Mouse (Mus musculus): ENCODE data around the gene Insl3.
"Not testable (repeated sequence)": the region's sequence is repeated elsewhere in the genome, so short reads cannot be mapped to it uniquely, and the experiment has no call there.

Gene Insl3

DNA sequence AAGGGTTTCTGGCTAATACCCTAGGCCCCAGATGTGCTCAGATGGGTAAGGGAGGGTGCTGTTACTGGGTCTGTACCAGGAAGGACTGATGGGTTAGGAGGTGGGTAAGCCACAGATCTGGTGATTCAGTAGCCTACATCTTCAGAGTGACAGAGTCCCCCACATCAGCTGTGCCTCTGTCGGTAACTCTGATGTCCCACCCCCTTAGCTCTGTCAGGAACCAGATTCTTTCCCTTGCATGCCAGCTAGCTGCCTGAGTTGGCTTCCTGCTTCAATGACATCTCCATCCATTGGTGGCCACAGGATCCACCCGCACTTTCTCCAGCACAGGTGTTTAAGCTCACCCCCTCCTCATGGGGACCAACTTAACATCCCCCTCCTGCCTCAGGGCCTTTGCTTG is 22.6 kb downstream of the Insl3 start:
- DNase-seq: no peak

DNA sequence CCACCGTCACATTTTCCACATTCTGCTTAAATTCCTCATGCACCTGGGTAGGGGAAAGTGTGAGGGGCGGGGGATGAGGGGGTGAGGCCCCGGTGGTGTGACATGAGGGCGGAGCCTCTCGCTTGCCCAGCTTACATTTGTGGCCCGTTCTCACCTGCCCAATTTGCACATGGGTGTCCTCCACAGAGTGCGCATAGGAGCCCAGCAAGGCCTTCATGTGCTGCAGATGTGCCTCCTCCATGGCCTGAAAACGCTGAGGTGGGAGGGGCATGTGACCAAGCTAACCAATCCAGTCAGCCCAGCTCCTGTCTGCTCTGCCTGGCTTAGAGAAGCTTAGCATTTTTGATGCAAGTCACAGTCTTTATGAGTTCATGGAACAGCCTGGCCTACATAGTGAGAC is 26.5 kb downstream of the Insl3 start:
- DNase-seq: no peak

DNA sequence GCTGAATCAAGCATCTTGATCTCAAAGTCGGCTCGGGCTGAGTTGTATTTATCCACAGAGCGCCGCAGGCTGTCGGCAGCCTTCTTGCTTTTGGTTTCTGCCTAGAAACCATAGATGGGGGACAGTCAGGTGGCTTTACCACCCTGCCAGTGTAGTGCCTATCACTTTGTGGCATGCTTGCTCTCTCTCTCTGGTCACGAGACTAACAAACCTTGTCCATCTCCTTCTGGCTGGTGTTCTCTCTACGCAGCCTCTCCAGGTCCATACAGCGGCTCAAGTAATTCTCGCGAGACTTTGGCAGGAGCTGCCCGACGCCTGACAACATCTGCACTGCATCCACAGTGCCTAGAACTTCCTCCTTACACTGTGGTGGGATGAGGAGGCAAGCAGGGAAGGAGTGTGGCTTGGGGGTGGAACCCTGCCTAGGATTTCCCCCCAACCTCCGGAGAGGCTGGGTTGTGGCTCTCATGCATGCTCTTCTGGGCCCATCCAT is 27.6 kb downstream of the Insl3 start:
- no peak for DNase-seq

DNA sequence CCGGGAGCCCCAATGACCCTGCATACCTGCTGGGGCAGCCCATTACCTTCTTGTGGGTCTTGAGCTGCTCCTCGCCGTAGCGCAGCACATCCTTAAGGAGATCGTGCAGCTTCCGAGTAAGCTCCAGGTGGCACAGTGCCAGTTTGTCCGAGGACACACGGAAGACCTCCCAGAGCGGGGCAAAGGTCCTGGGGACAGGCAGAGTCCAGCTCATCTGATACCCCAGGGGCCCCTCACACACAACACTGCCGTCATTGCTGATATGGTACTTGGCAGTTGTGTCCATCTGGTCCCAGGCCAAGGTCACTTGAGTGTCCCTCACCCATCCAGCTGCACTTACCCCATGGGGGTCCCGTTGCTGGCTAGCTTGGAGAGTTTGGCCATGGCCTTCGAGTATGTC is 28.1 kb downstream of the Insl3 start:
- no peak for DNase-seq

DNA sequence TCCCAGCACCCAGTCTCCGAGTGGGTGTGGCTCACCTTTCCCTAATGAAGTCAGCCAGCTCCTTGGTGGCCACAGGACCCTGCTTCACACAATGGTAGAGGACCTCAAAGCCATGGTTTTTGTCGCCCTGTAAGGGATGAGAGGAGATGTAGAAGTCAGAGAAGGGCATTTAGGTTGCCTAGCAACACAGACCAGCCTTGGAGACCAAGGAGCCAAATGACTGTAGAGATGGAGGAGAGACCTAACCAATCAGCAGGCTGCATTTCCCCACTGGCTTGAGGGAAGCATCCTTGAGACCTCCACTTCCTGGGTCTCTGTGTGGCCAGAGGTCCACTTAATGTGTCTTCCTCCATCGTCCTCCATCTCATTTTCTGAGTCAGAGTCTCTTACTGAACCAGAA is 29.2 kb downstream of the Insl3 start:
- no peak for DNase-seq

DNA sequence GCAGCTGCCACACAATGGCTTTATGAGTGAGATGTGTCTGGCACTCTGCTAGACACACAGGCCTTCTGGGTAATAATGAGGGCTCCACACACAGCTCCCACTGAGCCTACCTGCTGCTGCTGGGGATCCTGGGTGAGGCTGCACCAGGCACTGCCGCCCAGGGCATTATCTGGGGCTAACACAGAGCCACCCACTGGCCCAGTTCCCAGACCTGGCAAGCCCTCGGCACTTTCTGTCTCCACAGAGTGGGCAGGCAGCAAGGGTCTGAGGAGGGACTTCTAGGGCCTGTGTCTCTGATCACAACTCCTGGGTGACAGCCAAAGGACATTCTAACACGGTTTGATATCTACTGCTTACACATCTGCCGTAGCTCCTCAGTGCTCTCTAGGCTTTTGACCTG is 30.2 kb downstream of the Insl3 start:
- no peak for DNase-seq

DNA sequence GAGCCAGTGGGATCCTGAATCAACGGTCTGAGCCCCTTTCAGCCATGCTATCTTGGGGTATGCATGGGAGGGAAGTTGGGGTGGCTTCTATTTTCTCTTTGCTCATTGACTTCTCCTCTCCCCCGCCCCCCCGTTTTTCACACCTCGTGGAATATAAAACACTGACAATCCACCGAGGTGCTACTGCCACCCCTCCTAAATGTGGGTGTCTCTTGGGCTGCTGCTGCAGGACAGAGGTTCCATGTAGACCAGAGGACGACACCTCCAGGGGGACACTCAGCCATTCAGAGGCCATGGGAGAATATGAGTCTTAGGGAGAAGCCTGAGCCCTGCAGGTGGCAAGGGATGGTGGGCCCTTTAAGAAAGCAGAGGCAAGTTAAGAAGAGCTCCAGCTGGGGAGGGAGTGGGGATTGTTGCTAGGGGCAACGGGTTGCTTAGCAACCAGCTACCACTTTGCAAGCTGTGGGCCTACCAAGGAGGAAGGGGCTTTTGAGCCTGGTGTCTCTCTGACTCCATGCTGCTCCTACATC is 31.0 kb downstream of the Insl3 start:
- no peak for DNase-seq

DNA sequence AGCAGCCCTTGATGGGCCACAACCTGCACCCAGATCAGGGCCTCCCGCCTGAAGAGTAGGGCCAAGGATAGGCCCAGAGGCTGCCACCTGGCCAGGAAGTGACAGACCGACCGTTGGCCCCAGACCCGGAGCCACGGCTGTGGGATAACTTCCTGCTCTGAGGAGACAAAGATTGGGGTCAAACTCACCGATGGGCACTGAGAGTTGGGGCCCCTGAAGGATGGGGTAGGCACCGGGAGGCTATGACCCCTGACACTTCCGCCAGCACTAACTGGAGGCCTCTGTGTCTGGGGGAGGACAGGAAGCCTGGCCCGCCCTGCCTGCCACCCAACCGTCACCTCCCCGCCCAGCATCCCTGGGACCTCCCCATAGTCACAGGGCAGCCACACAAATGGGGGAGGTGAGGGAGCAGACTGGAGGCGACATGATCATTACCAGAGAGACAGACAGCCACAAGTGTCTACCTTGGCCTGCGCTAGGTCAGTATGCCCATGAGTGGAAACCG is 34.1 kb downstream of the Insl3 start:
- DNase-seq: no peak

DNA sequence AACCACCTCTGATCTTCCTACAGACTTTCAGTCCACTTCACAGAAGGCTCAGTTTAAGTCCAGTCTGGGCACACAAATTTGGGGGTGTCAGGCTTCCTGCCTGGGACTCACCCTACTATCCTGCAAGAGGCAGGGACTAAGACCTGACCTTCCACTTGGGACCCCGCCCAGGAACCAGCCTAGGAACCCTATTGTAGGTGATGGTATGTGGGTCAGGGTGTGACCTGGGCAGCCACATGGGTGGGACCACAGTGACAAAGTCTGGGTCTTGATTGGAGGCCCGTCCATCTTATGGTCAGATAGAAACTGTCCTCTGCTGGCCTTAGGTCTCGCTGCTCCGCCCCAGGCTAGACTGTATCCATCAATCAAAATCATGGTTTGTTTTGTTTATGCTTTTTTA is 35.4 kb downstream of the Insl3 start:
- DNase-seq: no peak

DNA sequence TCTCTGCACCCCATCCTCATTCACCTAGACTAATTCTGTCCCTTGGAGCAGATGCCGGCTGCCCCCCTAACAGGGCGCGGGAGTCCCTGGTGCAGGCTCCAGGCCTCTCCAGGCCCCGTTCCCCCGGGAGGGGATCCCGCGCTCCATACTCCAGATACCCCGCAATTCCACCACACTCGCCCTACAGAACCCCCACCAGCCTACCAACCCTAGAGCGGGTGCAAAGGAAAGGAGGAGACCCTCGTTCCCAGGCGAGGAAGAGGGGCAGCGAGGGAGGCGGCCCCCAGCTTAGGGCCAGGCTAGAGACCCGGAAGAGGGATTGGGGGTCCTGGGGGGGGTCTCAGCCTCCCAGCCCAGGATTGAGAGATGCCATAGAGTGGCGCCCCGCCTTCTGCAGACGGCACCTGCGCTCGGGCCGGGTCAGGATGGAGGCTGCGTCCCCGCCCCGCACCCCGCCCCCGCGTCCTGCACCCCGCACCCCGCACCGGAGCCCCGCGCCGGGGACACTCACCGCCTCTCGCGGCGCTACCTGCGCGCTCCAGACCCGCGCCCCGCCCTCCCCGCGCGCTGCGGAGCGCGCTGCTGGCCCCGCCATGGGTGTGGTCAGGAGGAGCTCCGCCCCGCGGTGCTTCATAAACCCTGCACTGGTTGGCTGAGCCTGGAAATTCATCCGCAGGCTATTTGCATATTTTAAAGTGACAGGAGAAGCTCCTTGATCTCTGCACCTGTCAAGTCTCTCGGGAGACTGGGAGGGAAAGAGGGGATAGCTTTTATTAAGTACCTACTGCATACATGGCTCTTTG is 36.3 kb downstream of the Insl3 start, which contains the start of gene Fcho1:
TSS of gene Fcho1 (minus strand) at position 595 of the 803 bp plus-strand sequence.
- DNase-seq: peak; percentile 70

DNA sequence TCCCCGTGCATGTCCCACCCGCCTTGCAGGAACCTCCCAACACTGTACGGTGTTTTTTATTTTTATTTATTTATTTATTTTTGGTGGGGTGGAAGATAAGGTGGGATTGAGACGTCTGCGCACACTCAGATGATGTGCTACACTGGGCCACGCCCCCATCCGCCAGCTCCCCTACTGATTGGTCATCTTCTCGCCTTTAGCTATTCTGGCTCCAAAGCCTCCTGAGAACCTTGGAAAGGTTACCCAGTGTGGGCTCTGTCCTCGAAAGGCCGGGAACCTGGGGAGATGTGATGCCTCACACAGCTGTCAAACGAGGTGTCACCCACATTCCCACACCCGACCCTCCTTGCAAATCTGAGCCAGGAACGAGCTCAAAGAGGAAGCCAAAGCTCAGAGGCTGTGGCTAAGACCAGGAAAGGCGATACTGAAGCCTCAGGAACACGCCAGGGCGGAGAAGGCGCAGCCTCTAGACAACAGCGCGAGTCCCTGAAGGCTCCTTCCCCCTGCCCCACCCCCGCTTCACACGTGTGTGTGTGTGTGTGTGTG is 39.3 kb downstream of the Insl3 start:
- no peak for DNase-seq

DNA sequence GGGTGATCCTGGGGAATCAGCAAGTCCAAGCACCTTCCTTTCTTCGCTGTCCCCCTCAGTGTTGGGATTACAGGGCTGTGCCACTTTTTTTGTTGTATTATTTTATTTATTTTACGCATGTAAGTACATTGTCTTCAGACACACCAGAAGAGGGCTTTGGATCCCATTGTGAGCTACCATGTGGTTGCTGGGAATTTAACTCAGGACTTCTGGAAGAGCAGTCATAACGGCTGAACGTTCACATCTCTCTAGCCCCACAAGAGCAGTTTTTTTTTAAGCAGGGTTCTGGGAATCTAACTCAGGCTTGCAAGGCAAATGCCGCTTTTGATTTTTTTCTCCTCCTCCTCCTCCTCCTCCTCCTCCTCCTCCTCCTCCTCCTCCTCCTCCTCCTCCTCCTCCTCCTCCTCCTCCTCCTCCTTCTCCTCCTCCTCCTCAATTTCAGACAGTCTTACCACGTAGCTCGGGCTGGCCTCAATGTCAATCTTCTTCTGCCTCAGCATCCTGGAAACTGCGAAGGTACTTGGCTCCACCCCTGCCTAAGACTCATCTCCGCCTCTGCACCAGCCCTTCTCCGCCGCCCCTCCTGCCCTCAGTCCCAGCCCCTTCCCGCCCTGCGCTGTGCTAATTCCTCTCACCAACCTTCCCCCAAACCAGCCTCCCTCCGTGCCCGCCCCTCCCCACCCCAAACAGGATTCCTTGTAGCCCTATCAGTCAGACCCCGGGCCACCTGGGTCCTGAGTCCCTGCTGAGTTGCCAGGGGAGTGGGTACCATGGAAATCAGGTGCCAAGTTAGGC is 40.0 kb downstream of the Insl3 start:
- DNase-seq: no peak

DNA sequence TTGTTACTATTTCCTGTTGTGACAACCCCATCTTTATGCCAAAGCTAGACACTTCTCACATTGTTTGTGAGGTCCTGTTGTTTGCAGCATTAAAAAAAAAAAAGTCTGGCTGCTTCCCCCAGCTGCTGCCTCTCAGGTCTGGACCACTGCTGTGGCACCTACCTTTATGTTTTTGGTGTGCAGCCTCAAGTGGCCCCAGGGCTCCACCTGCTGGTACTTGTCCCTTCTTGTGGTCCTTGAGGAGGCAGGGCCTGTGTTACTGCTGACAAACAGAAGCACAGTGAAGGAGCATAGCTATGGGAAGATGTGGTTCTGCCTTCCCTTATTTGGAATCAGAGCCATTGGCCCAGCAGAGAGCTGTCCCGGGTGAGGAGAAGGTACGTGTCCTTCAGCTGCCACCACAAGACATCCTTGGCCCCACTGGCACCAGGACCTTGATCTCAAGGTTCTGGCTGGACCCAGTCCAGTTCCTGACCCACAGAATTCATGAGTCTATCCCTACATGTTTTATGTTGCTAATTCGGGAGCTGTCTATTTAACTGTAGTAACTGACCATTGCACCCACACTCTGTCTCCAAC is 42.7 kb downstream of the Insl3 start:
- DNase-seq: peak; percentile 64

DNA sequence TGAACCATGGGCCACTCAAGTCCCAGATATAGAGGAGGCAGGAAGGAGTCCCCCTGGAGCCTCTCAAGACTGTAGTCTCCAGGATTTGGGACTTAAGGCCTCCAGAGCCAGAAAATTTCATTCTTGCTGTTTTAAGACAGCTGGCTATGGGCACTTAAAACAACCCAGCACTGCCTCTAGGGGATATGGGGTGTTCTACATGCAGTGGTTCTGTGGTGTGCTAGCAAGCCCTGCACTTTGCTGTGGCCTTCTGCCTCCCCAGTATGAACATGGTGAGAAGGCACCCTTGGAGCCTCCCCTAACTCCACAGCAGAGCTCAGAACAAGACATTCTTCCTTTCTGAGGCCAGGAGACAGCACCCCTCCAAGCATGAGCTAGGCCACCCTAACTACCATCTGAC is 49.3 kb downstream of the Insl3 start:
- DNase-seq: not testable (repeated sequence)
